Mouse (Mus musculus) embryonic fibroblast, embryonic 13.5 days (primary cell): ENCODE measurements around the gene Sinhcaf. TPM values are rescaled to one million over a fixed set of nuclear protein-coding genes. Genes with fewer than 3 reads are reported as not detected.
"Not testable (repeated sequence)": the region's sequence is repeated elsewhere in the genome, so short reads cannot be mapped to it uniquely, and the experiment has no call there.

Experiments
- H3K27ac ChIP-seq: 2 replicates; pipeline ENCODE4 v1.5.1; 2012; ENCODE audit warnings: low read length, control low read depth, inconsistent platforms; ENCODE audit not compliant: insufficient read depth
- H3K4me1 ChIP-seq: 2 replicates; pipeline ENCODE4 v1.6.1; 2011; ENCODE audit warnings: low read length; ENCODE audit not compliant: control insufficient read depth, insufficient read depth
- H3K4me3 ChIP-seq: 2 replicates; pipeline ENCODE4 v1.5.1; 2011; ENCODE audit warnings: mild to moderate bottlenecking, control low read depth, low read length; ENCODE audit not compliant: insufficient read depth
- CTCF ChIP-seq: IDR thresholded peaks from 2 replicates; pipeline ENCODE4 v1.5.1; 2011; ENCODE audit warnings: mild to moderate bottlenecking, control low read depth, low read length, moderate library complexity, borderline replicate concordance; ENCODE audit not compliant: insufficient read depth
- POLR2A ChIP-seq: IDR thresholded peaks from 2 replicates; pipeline ENCODE4 v1.6.1; 2011; ENCODE audit warnings: low read depth, mild to moderate bottlenecking, control low read depth, low read length, moderate library complexity
- polyA plus RNA-seq: library from polyadenylated mRNA; stranded (reverse); fragments of >200 nt; gene quantifications from 2 replicates; pipeline ENCODE4 v1.2.4, GENCODE M21; 2011; ENCODE audit warnings: low read depth; ENCODE audit not compliant: missing spikeins, insufficient read length

Sinhcaf gene
- polyA plus RNA-seq, 1 experiment, result 22.9 TPM

DNA sequence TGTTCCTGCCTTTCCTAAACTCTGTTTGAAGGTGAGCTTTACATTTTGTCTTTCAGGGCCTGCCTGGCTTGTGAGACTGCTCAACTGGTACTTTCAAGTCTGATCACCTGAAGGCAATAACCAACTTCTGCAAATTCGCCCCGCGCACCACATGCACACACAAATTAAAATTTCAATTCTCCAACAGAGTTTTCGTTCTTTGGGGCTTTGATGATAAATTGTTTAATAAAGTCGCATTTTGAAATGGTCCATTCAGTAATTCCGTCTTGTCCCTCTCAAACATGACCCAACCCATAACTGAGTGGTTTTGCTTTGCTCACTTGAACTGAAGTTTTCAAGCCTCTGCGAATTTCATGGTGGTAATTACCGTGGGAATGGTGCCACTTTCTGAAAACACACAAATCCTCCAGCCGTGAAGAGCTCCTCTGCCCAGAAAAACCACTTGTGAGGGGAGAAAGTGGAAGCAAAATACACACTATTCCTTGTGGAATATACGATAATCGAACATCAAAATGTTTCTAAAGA, 676 bp upstream of the Sinhcaf start:
- H3K27ac ChIP-seq, result no peak overlapping the region
- TF ChIP-seq POLR2A, result no peak
- TF ChIP-seq CTCF, result no peak
- no peaks in the 10 kb centered on the region; the same call in 1 of the 2 replicates for H3K4me1 ChIP-seq
- H3K4me3 ChIP-seq, result peak overlapping the region; percentile 64

DNA sequence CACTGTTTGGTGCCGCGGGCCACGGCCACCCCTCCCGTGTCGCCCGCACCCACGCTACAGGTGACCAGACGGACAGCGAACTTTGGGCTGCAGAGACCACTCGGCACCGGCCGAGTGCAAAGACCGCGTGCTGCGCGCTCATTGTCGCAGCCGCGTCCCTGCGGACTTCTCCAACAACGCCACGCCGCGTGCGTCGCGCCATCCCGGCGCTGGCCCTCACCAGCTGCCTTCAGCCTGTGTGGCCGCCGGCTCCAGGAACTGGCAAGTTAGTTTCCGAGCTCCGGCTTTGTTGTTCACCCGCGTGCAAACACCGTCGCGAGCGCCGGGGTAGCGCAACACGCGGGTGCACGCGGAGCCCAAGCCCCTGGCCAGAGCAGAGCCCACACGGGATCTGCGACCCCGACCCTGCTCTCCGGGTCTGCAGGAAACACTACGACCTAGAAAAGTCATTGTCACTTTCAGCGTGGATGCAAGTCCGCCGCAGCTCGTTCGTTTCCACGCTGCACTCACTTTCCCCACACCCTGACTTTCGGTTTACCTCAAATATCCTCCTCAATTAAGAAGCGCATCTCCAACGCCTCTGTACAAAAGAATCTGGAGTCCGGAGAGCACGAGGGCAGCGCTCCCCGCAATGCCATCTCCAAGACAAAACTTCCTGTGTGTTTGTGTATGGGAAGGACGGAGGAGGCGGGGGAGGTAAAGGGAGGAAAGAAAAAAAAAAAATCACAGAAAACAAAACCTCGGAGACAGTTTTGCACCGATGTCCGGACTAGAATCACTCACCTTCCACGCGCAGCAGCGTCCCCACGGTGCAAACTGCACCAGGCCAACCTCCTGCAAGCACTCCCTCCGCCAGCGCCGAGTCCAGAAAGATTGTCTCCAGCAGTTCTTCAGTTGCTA, 508 bp downstream of the Sinhcaf start:
- Histone ChIP-seq H3K27ac (peak overlapping the region; percentile 36), H3K4me3 (peak overlapping the region; percentile 76), H3K4me1 (no peaks in the 10 kb centered on the region; the same call in none of the 2 replicates)
- no peak for TF ChIP-seq CTCF
- peak; percentile 49 for TF ChIP-seq POLR2A

DNA sequence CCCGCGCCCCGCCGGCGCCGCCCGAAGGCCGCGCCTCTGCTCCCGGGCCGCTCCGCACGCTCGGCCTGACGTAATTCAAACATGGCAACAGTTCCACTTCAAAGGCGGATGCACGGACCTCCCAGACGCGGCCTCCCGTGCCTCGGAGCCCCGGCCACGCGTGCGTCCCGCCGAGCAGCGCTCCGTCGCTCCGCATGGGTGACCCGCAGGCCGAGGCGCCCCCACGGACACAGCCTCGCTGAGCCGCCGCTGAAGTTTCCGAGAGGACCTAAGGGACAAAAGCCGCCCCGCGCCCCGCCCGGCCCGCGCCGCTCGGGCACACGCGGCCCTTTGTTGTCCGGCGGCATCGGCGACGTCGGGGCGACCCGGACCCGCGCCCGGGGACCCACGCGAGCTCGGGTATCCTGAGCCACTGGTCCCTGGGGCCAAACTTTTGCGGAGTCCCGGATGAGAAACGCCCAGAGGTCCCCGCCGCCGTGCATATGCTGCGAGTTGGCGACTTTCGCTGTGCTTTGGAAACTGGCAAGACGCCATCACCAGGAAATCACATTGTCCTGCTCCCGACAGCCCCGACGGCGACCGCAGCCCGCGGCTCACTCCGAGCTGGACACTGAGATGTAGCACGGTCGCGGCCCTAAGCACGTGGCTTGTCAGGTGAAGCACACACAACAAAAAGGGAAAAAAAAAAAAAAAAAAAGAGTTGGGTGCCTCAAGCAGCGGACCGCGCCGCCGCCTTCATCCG, 1.3 kb downstream of the Sinhcaf start:
- TF ChIP-seq CTCF (no peak), POLR2A (peak; percentile 45; the same call in 1 of the 2 replicates)
- Histone ChIP-seq H3K27ac (no peak overlapping the region; the same call in 1 of the 2 replicates), H3K4me1 (no peaks in the 10 kb centered on the region; the same call in none of the 2 replicates), H3K4me3 (peak overlapping the region; percentile 76)

DNA sequence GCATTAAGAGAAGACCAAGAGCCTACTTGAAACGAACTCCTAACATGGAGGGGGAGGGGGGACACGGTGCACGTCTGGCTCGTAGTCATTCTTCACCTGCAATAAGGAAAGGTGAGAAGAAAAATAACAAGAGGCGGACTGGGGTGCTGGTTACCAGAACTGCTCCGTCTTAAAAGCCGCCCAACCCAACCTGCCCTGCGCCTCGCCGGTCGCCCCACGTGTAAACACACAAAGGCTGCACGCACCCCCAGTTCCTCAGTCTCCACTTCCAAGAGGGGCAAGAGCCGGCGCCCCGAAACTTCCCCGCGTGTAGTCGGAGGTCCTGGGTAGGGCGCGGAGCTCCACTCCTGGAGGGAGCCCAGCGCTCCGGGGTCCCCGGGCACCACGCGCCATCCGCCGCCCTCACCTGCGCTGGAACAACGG, 1.9 kb downstream of the Sinhcaf start:
- H3K4me3 ChIP-seq, result peak overlapping the region; percentile 76
- H3K27ac ChIP-seq, result no peak overlapping the region; the same call in 1 of the 2 replicates
- TF ChIP-seq CTCF (no peak), POLR2A (no peak)
- H3K4me1 ChIP-seq, result no peaks in the 10 kb centered on the region; the same call in none of the 2 replicates

DNA sequence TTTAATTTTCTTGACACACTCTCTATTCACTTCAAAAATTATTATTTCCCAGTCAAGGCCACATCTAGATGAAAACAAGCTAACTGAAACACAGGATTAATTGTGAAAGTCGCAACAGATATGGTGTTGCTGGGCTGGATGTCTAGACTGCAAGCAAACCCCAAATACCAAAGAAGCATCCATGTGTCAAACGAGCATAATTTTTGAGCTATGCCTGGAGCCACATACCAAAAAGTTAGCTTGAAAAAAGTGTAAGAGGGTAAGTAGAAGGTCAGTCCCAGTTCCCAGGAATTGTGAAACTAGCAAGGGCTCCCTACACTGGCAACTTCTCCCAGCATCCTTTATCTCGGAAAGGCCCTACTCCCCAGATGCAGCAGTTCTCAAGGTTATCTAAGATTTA, 2.6 kb downstream of the Sinhcaf start:
- peak overlapping the region; percentile 76 for H3K4me3 ChIP-seq
- no peaks in the 10 kb centered on the region; the same call in none of the 2 replicates for H3K4me1 ChIP-seq
- TF ChIP-seq POLR2A (no peak), CTCF (no peak)
- no peak overlapping the region for H3K27ac ChIP-seq

DNA sequence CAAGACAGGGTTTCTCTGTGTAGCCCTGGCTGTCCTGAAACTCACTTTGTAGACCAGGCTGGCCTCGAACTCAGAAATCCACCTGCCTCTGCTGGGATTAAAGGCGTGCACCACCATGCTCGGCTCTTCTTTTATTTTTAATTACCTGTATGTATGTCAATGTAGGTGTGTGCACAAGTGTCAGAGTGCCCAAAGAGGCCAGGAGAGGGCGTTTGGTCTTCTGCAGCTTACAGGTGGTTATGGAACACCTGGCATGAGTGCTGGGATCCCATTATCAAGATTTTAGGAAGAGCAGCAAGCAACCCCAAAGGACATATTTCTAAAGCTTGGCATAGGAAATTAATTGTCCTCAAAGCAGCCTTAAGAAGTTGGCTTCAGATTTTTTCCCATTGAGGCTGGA, 3.9 kb downstream of the Sinhcaf start:
- Histone ChIP-seq H3K4me1 (no peaks in the 10 kb centered on the region; the same call in none of the 2 replicates), H3K4me3 (no peak overlapping the region), H3K27ac (no peak overlapping the region)
- TF ChIP-seq CTCF (no peak), POLR2A (no peak)

DNA sequence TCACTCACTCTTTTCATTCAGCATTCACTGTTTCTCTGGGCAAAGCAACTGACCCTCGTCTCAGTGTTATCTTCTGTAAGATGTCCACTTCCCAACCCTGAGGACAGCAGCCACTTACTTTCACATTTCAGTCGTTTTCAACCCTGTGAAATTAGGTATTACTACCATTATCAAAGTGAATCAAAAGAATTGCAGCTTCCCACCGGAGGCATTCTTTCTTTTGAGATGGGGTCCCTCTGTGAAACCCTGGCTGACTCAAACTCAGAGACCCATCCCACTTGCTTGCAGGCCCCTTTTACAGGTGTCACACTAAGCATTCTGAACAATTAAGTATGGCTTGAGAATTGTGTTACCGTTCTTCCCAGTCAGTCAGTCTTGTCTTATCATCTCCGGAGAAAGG, 4.4 kb downstream of the Sinhcaf start:
- TF ChIP-seq POLR2A (no peak), CTCF (no peak)
- no peak overlapping the region for H3K4me3 ChIP-seq
- H3K27ac ChIP-seq, result no peak overlapping the region

DNA sequence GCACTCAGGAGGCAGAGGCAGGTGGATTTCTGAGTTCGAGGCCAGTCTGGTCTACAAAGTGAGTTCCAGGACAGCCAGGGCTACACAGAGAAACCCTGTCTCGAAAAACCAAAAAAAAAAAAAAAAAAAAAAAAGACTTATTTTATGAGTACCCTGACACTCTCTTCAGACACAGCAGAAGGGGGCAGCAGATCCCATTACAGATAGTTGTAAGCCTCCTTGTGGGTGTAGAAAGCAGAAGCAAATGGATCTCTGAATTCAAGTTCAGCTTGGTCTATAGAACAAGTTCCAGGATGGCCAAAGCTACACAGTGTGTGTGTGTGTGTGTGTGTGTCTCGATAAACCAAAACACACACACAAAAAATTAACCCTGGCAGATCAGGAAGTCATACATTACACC, 5.9 kb downstream of the Sinhcaf start:
- not testable (repeated sequence) for H3K27ac ChIP-seq, H3K4me3 ChIP-seq, H3K4me1 ChIP-seq

More for the DNA sequence above, 4.4 kb downstream of the Sinhcaf start:
- no peaks in the 10 kb centered on the region; the same call in 1 of the 2 replicates for H3K4me1 ChIP-seq

DNA sequence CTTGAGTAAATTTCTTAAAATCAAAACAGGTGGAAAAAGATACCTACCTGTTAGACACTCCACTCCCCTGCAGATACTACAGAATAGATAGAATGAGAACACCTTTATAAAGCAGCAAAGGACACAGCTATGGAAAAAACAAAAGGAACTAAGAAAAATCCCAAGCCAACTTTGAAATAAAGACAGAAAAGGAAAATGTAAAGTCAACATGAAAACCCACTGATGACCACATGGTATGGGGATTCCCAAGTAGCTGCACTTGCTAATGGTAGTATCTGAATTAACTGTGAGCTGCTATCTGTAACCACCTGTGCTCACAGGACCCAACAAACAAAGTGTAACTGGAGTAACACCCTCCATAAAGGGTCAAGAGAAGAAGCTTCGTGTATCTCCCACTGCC, 8.6 kb downstream of the Sinhcaf start:
- no peak overlapping the region for H3K27ac ChIP-seq
- H3K4me1 ChIP-seq, result no peaks in the 10 kb centered on the region; the same call in 1 of the 2 replicates
- no peak overlapping the region for H3K4me3 ChIP-seq
- TF ChIP-seq CTCF, result no peak
- no peak for TF ChIP-seq POLR2A
